Mouse (Mus musculus) midbrain, embryonic 12.5 days (tissue): ENCODE data around the gene Pde3a. TPM values are rescaled to one million over a fixed set of nuclear protein-coding genes. Genes with fewer than 3 reads are reported as not detected.

Experiments used
- ATAC-seq: fragments of 200-750 bp; cut with Nextera tagmentation; 2 replicates; pipeline ENCODE4 v1.8.0; 2017; ENCODE audit warnings: low read depth, moderate TSS enrichment, moderate library complexity; ENCODE audit not compliant: low FRiP score
- H3K27ac ChIP-seq: fragments of 300-500 bp; sonication (generic); replicated peaks from 2 replicates; pipeline ENCODE4 v1.5.1; 2016; ENCODE audit warnings: mild to moderate bottlenecking
- H3K27me3 ChIP-seq: fragments of 300-500 bp; sonication (generic); 2 replicates; pipeline ENCODE4 v1.6.1; 2016; ENCODE audit warnings: mild to moderate bottlenecking
- H3K36me3 ChIP-seq: fragments of 300-500 bp; sonication (generic); 2 replicates; pipeline ENCODE4 v1.6.1; 2016
- H3K4me1 ChIP-seq: fragments of 300-500 bp; sonication (generic); 2 replicates; pipeline ENCODE4 v1.6.1; 2016
- H3K4me2 ChIP-seq: fragments of 300-500 bp; sonication (generic); replicated peaks from 2 replicates; pipeline ENCODE4 v1.6.1; 2016; ENCODE audit warnings: mild to moderate bottlenecking, moderate library complexity
- H3K4me3 ChIP-seq: fragments of 300-500 bp; sonication (generic); 2 replicates; pipeline ENCODE4 v1.5.1; 2016; ENCODE audit warnings: mild to moderate bottlenecking
- H3K9ac ChIP-seq: fragments of 300-500 bp; sonication (generic); replicated peaks from 2 replicates; pipeline ENCODE4 v1.6.1; 2016; ENCODE audit warnings: mild to moderate bottlenecking, moderate library complexity
- H3K9me3 ChIP-seq: fragments of 300-500 bp; sonication (generic); 2 replicates; pipeline ENCODE4 v1.6.1; 2016; ENCODE audit warnings: mild to moderate bottlenecking
- WGBS: fragments of 180-500 bp; shearing (Covaris S2); methylation state at CpG from one replicate; pipeline ENCODE4 v1.1.7; 2016; 5-methylcytosine and 5-hydroxymethylcytosine counted together
- polyA plus RNA-seq: library from polyadenylated mRNA; unstranded; fragments of >200 nt; fragmentation: Nextera tagmentation; extraction: Ambion mirVana; gene quantifications from 2 replicates; pipeline ENCODE4 v1.2.1, GENCODE M21; 2016

The Pde3a gene
- polyA plus RNA-seq, 1 experiment from 2014 or later, result 2.7 TPM

- Histone ChIP-seq H3K4me2 (no peak overlapping the region), H3K27me3 (no peaks in the 10 kb centered on the region), H3K9ac (no peak overlapping the region), H3K4me1 (no peaks in the 10 kb centered on the region), H3K27ac (no peak overlapping the region), H3K36me3 (no peaks in the 10 kb centered on the region), H3K4me3 (no peak overlapping the region), H3K9me3 (no peaks in the 10 kb centered on the region)
- 78% methylated on average over 3 of the region's 3 CpGs for WGBS
- no peak for ATAC-seq
These were observed 288.2 kb downstream of the Pde3a start for GRCm38 (mm10) chr6:141537298-141537697.

GRCm38 (mm10) chr6:141541136-141541535, 292.1 kb downstream of the Pde3a start:
- H3K36me3 ChIP-seq, result no peaks in the 10 kb centered on the region
- H3K27me3 ChIP-seq, result no peaks in the 10 kb centered on the region
- no peaks in the 10 kb centered on the region for H3K9me3 ChIP-seq
- no peak overlapping the region for H3K27ac ChIP-seq
- H3K4me2 ChIP-seq, result no peak overlapping the region
- no peak overlapping the region for H3K4me3 ChIP-seq
- no peak for ATAC-seq
- H3K9ac ChIP-seq, result no peak overlapping the region
- 85% methylated on average over 1 of the region's 1 CpGs for WGBS
- H3K4me1 ChIP-seq, result no peaks in the 10 kb centered on the region

- no peak overlapping the region for H3K4me2 ChIP-seq
- no peaks in the 10 kb centered on the region for H3K9me3 ChIP-seq
- H3K36me3 ChIP-seq, result no peaks in the 10 kb centered on the region
- no peak overlapping the region for H3K9ac ChIP-seq
- no peaks in the 10 kb centered on the region for H3K27me3 ChIP-seq
- no peaks in the 10 kb centered on the region for H3K4me1 ChIP-seq
- H3K4me3 ChIP-seq, result no peak overlapping the region
- no peak overlapping the region for H3K27ac ChIP-seq
- ATAC-seq, result no peak
- 92% methylated on average over 7 of the region's 7 CpGs for WGBS
These were observed 294.3 kb downstream of the Pde3a start for GRCm38 (mm10) chr6:141543344-141543743.
